Mouse (Mus musculus) cerebellum, postnatal 36 days (tissue): Measurements from ENCODE around the gene Slc12a7.
A peak's percentile ranks its signal among the peaks of the same experiment; 100 is the strongest.
"Not testable (repeated sequence)": the region's sequence is repeated elsewhere in the genome, so short reads cannot be mapped to it uniquely, and the experiment has no call there.

Experiments used
- DNase-seq, 2 experiments: peaks; one replicate each; pipeline ENCODE4 v3.0.0; 2021 to 2022; ENCODE audit warnings: mixed read lengths in 2 of 2

Gene Slc12a7

GRCm38 (mm10) chr13:73720241-73720640 lies 12.7 kb upstream of the Slc12a7 start:
- no peak for DNase-seq

DNA sequence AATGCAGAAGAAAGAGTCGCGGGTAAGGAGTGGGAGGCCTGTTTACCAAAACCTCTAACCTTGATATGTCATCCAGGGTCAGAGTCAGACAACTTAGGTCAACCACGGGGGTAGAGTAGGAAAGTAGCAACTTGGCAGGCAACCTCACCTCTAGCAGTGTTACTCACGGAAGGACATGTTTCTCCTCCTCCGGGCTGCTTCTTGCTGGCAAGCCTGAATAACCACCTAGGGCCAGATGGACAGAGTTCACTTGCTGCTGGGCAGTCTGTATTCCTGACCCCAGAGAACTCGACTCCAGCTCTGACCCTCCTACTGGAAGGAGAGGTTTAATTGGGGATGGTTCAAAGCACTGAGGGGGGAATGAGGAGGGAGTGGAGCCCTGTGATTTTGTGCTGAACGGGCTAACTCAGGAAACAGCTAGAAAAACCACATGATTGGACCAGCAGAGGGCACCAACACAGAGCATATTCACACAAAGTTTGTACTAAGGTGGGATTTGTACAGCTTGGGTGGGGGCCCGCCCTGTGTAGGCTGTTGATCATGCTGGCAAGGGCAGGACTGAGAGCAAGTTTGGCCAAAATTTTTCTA lies 9.7 kb upstream of the Slc12a7 start:
- peak in 1 of 2 experiments; percentile 8 for DNase-seq

GRCm38 (mm10) chr13:73725315-73725714 lies 7.6 kb upstream of the Slc12a7 start:
- no peak for DNase-seq

DNA sequence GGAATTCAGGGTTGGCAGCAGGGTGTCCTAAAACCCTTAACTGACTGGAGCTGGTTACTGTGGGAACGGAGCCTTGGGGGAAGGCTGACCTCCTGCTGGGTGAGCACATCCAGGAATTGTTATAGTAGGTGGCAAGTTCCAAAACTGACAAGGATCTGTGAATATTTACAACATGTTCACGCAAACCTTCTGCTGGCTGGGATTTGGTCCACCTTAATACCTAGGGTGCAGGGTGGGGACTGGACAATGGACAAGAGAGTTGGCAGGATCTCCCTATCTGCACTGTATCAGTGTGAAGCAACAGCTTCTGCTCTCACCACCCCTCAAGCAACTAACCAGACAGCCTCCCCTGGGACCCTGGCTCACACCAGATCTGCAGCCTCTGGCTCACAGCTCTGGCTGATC lies 5.3 kb upstream of the Slc12a7 start:
- no peak for DNase-seq

DNA sequence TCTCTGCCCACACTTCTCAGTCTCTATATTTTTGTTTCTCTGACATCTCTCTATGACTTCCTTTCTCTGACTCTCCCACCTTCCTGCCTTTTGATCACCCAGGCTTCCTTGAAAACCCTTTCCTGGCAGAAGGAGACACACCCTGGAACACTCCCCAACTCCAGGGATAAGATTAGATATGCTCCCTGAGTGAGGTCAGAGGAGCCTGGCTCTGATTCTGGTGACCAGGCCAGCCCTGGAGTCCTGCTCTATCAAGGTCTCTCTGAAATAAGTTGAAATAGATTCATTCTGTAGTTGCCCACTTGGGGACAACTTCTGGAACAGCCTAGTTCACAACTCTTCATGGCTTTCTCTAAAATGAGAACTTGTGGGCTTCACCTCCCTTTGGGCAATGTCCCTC lies 4.3 kb upstream of the Slc12a7 start:
- DNase-seq: no peak

GRCm38 (mm10) chr13:73730913-73731312 lies 2.0 kb upstream of the Slc12a7 start:
- DNase-seq: no peak

- no peak for DNase-seq
These were observed 659 bp upstream of the Slc12a7 start for GRCm38 (mm10) chr13:73732235-73732634.

- no peak for DNase-seq
These were observed 1.5 kb downstream of the Slc12a7 start for GRCm38 (mm10) chr13:73734379-73734778.

GRCm38 (mm10) chr13:73735270-73735669 lies 2.4 kb downstream of the Slc12a7 start:
- no peak for DNase-seq

- no peak for DNase-seq
These were observed 3.0 kb downstream of the Slc12a7 start for GRCm38 (mm10) chr13:73735928-73736327.

DNA sequence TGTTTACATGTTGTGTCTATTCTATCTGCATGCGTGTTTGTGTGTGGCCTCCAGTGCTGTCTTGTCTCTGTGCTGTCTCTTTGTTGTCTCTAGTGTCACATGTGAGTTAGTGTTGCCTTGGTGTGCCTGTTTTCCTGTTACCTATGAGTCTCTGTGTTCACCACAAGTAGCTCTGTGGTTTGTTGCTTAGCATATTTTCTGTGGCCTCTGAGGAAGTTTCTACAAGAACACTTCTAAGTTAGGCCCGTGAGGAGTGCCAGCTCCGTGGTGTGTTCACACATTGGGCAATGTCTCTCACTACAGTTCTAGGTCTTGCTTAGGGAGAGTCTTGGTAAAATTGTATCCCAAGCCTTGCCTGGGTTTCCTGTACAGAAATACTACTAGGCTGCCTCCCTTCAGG lies 4.0 kb downstream of the Slc12a7 start:
- no peak for DNase-seq

GRCm38 (mm10) chr13:73740399-73740944 lies 7.6 kb downstream of the Slc12a7 start:
- DNase-seq: not testable (repeated sequence)

GRCm38 (mm10) chr13:73742944-73743343 lies 10.1 kb downstream of the Slc12a7 start:
- DNase-seq: no peak

DNA sequence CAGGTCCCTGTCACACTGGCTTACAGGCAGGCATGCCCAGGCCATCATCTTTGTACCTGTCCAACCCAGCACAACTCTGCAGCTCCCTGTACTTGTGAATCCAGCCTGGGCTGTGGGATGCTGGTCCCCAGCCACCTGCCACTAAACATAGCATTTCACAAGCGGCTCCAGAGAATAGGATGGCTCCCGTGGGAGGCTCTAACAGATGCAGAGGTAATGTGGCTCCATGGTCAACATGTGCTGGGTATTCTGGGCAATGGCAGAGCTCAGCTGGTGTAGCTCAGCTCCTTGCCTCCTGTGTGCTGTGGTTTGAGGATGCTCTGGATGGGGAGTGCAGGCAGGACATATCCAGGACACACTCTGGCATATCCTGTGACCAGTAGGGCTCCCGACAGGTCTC lies 10.8 kb downstream of the Slc12a7 start:
- no peak for DNase-seq

DNA sequence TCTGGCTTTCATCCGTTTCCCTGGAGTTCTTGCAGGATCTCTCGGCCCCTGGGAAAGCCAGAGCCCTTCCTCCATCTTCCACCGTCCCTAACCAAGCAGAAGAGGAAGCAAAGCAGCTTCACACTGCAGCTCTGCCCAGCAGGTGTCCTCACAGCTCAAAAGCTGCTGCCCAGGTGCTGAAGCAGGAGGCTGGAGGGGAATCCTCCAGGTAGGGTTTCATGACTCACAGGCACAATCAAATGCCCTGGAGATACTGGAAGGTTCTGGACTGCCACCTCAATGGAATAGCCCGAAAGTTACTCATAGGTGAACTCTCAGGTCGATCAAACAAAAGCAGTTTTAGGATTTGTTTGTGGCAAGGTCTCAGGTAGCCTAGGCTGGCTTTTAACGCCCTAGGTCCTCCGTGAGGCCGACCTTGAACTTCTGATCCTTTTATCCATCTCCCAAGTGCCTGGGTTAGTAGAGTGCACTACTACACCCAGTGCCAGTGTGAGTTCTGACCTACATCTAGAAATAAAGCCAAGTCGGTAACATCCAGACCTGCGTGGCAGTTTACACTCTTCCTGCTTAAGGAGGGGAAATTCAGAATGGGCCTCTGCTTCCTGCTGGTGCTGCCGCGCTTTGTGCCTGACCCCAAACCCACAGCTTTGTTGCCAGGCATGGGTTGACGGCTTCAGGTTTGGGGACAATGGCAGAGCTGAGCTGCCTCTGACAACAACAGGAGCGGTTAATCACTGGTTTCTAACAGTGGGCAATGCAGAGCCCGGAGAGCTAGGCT lies 16.0 kb downstream of the Slc12a7 start:
- no peak for DNase-seq

DNA sequence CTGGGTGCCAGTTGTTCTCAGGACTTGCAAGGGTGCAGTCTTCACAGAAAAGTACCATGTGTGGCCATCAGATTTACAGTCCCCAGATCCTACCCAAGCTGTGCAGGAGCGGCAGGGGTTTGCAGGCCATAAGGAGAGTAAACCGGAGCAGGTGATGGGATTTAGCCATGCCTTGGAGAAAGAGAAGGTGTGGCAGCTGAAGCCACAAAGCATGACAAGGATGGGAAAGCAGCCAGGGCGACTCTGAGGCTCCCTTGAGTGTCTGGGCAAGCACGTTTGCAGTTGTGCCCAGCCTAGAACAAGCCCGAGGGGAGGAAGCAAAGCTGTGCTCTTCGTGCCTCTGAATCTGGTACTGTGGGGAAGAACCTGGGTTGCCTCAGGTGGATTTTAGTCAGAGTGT lies 17.5 kb downstream of the Slc12a7 start:
- DNase-seq: peak in 1 of 2 experiments; percentile 14

GRCm38 (mm10) chr13:73751284-73751683 lies 18.4 kb downstream of the Slc12a7 start:
- no peak for DNase-seq

GRCm38 (mm10) chr13:73755809-73756208 lies 22.9 kb downstream of the Slc12a7 start:
- no peak for DNase-seq

DNA sequence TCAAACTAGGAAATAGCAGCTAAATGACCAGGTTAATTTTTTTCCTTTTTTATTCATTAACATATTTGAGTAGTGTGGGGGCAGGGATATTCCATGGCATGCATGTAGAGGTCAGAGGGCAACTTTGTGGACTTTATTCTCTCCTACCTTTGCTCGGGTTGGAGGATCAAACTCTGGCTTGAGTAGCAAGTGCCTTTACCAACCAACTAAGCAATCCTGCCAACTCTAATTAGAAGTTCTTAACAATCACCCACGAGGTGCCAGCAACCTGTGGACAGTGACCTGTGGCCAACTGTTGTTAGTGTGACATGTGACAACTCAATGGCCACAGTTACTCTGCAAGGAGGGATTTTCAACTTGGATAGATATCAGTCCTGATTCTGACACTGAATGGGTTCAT lies 24.0 kb downstream of the Slc12a7 start:
- DNase-seq: no peak

DNA sequence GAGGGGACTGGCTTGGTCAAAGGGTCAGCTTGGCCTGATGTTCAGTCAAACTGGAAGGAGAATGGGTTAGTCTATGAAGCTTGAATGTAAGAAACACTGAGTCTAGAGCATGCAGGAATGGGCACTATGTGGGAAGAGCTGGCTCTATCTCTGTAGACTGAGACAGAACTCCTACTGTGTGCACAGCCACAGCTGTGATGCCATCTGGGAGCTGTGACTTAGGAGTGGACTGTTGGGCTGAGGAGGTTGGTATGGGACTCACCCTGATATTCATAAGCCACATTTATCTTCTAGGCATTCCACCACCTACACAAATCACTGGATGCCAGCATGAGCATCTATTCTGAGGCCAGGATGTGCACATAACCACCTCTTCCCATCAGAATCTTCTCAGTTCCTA lies 24.5 kb downstream of the Slc12a7 start:
- DNase-seq: no peak

- no peak for DNase-seq
These were observed 26.7 kb downstream of the Slc12a7 start for GRCm38 (mm10) chr13:73759596-73759995.

DNA sequence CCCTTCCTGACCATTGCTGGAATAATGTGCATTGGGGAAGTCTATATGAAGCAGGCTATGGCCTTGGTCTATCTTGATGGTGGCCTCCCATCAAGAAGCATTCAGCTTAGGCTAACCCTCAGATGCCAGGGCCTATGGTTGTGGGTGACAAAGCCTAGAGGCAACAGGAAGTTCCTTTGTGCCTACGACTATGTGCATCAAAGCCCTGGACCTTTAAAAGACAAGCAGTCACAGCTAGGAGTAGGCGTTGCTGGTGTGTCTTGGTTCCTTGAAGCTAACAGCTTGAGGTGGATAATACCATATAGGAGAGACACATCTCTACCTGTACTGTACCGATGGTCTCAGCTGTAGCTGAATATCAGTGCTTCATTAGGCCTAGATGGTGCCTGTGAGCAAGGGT lies 27.2 kb downstream of the Slc12a7 start:
- no peak for DNase-seq

DNA sequence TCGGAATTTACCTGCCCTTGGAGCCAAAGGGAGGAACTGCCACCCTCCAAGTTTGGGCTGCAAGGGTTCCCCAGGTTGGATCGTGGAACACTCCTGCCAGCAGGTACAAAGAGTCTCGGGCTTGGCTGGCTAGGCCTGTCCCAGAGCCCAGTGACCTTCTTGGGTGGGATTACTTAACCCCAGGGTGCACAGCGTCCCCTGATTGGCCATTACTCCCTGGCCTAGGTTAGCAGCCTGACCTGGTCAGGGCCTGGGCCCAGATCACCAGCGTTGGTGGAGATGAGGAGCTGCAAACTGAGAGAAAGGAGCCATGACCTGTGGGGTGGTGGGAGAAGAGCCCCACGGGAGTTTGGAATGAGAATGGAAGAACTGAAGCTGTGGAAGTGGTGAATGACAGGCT lies 30.0 kb downstream of the Slc12a7 start:
- no peak for DNase-seq
